Mouse (Mus musculus) thymus, adult 2 months (tissue): ENCODE measurements around the gene Fam126b. TPM values are rescaled to one million over a fixed set of nuclear protein-coding genes. Genes with fewer than 3 reads are reported as not detected.
"Not testable (repeated sequence)": the region's sequence is repeated elsewhere in the genome, so short reads cannot be mapped to it uniquely, and the experiment has no call there.

Experiments
- DNase-seq: peaks from one replicate; pipeline ENCODE4 v3.0.0; 2021
- H3K27ac ChIP-seq: fragments of 200-500 bp; 2 replicates; pipeline ENCODE4 v1.5.1; 2012; ENCODE audit warnings: low read length, control low read depth; ENCODE audit not compliant: control insufficient read depth, insufficient read depth
- H3K27me3 ChIP-seq: fragments of 200-500 bp; 2 replicates; pipeline ENCODE4 v1.6.1; 2012; ENCODE audit warnings: mild to moderate bottlenecking, low read length, moderate library complexity, mixed read lengths; ENCODE audit not compliant: control insufficient read depth, insufficient read depth
- H3K36me3 ChIP-seq: fragments of 200-500 bp; 2 replicates; pipeline ENCODE4 v1.6.1; 2012; ENCODE audit warnings: mild to moderate bottlenecking, low read length, moderate library complexity; ENCODE audit not compliant: control insufficient read depth, insufficient read depth
- H3K4me1 ChIP-seq: fragments of 200-500 bp; replicated peaks from 2 replicates; pipeline ENCODE4 v1.6.1; 2012; ENCODE audit warnings: low read length; ENCODE audit not compliant: control insufficient read depth, insufficient read depth
- H3K4me3 ChIP-seq: fragments of 200-500 bp; 2 replicates; pipeline ENCODE4 v1.5.1; 2012; ENCODE audit warnings: mild to moderate bottlenecking, low read length, control low read depth, moderate library complexity; ENCODE audit not compliant: control insufficient read depth, insufficient read depth
- CTCF ChIP-seq: fragments of 200-500 bp; IDR thresholded peaks from 2 replicates; pipeline ENCODE4 v1.5.1; 2012; ENCODE audit warnings: mild to moderate bottlenecking, control low read depth, low read length, moderate library complexity, borderline replicate concordance; ENCODE audit not compliant: control insufficient read depth, poor library complexity, insufficient read depth; ENCODE audit errors: extremely low read depth
- POLR2A ChIP-seq: fragments of 200-500 bp; IDR thresholded peaks from 2 replicates; pipeline ENCODE4 v1.6.1; 2012; ENCODE audit warnings: mild to moderate bottlenecking, low read length, control low read depth, moderate library complexity; ENCODE audit not compliant: control insufficient read depth, poor library complexity, insufficient read depth; ENCODE audit errors: extremely low read depth
- WGBS: fragments of 180-500 bp; shearing (Covaris S2); methylation state at CpG from one replicate; pipeline ENCODE4 v1.1.7; 2018; 5-methylcytosine and 5-hydroxymethylcytosine counted together
- polyA plus RNA-seq: library from polyadenylated mRNA; depleted of rRNA; stranded (reverse); fragments of >200 nt; gene quantifications from 2 replicates; pipeline ENCODE4 v1.2.3, GENCODE M21; 2012

The Fam126b gene
- polyA plus RNA-seq, 1 experiment: 2.4 TPM

- no peak overlapping the region for H3K4me3 ChIP-seq
- no peaks in the 10 kb centered on the region for H3K36me3 ChIP-seq
- WGBS: 90% methylated on average over 5 of the region's 5 CpGs
- H3K27me3 ChIP-seq: no peaks in the 10 kb centered on the region
- TF ChIP-seq POLR2A (no peak), CTCF (no peak)
- no peak for DNase-seq
- H3K27ac ChIP-seq: no peak overlapping the region
- no peaks in the 10 kb centered on the region for H3K4me1 ChIP-seq
Measured at GRCm38 (mm10) chr1:58617076-58617475, 31.0 kb upstream of the Fam126b start.

GRCm38 (mm10) chr1:58616176-58616575 lies 30.1 kb upstream of the Fam126b start:
- WGBS: 95% methylated on average over 3 of the region's 3 CpGs
- Histone ChIP-seq H3K27ac (no peak overlapping the region), H3K27me3 (no peaks in the 10 kb centered on the region), H3K36me3 (no peaks in the 10 kb centered on the region), H3K4me1 (no peaks in the 10 kb centered on the region), H3K4me3 (no peak overlapping the region)
- TF ChIP-seq POLR2A: no peak
- TF ChIP-seq CTCF: no peak
- no peak for DNase-seq

- no peaks in the 10 kb centered on the region for H3K36me3 ChIP-seq
- no peaks in the 10 kb centered on the region for H3K27me3 ChIP-seq
- TF ChIP-seq CTCF (no peak), POLR2A (no peak)
- no peaks in the 10 kb centered on the region for H3K4me1 ChIP-seq
- WGBS: 86% methylated on average over 4 of the region's 4 CpGs
- DNase-seq: no peak
- no peak overlapping the region for H3K4me3 ChIP-seq
- H3K27ac ChIP-seq: no peak overlapping the region
Measured at GRCm38 (mm10) chr1:58615146-58615545, 29.0 kb upstream of the Fam126b start.

- no peak for TF ChIP-seq CTCF
- TF ChIP-seq POLR2A: no peak
- Histone ChIP-seq H3K4me1 (no peaks in the 10 kb centered on the region), H3K27me3 (no peaks in the 10 kb centered on the region), H3K27ac (no peak overlapping the region), H3K4me3 (no peak overlapping the region), H3K36me3 (no peaks in the 10 kb centered on the region)
- DNase-seq: no peak
- WGBS: 90% methylated on average over 3 of the region's 3 CpGs
Measured at GRCm38 (mm10) chr1:58614424-58614823, 28.3 kb upstream of the Fam126b start.

- 90% methylated on average over 6 of the region's 6 CpGs for WGBS
- TF ChIP-seq CTCF (no peak), POLR2A (no peak)
- peak; percentile 5 for DNase-seq
- Histone ChIP-seq H3K4me1 (no peaks in the 10 kb centered on the region), H3K27me3 (no peaks in the 10 kb centered on the region), H3K4me3 (no peak overlapping the region), H3K27ac (no peak overlapping the region), H3K36me3 (no peaks in the 10 kb centered on the region)
Measured at GRCm38 (mm10) chr1:58613786-58614185, 27.7 kb upstream of the Fam126b start.

- Histone ChIP-seq H3K4me1 (no peaks in the 10 kb centered on the region), H3K36me3 (no peaks in the 10 kb centered on the region), H3K27ac (no peak overlapping the region), H3K27me3 (no peaks in the 10 kb centered on the region), H3K4me3 (no peak overlapping the region)
- no peak for DNase-seq
- 54% methylated on average over 1 of the region's 1 CpGs for WGBS
- no peak for TF ChIP-seq CTCF
- no peak for TF ChIP-seq POLR2A
Measured at GRCm38 (mm10) chr1:58610611-58611010, 24.5 kb upstream of the Fam126b start.

GRCm38 (mm10) chr1:58610166-58610565 lies 24.0 kb upstream of the Fam126b start:
- no peak for DNase-seq
- Histone ChIP-seq H3K27ac (no peak overlapping the region), H3K4me1 (no peaks in the 10 kb centered on the region), H3K4me3 (no peak overlapping the region), H3K27me3 (no peaks in the 10 kb centered on the region), H3K36me3 (no peaks in the 10 kb centered on the region)
- 97% methylated on average over 1 of the region's 1 CpGs for WGBS
- TF ChIP-seq POLR2A (no peak), CTCF (no peak)

GRCm38 (mm10) chr1:58609591-58609990 lies 23.5 kb upstream of the Fam126b start:
- H3K27me3 ChIP-seq, H3K4me3 ChIP-seq, H3K27ac ChIP-seq, DNase-seq, H3K4me1 ChIP-seq, H3K36me3 ChIP-seq: not testable (repeated sequence)
- 95% methylated on average over 5 of the region's 5 CpGs for WGBS
